Mouse (Mus musculus) kidney, adult 2 months (tissue): Measurements from ENCODE around the gene Ldlrad1. TPM values are rescaled to one million over a fixed set of nuclear protein-coding genes. Genes with fewer than 3 reads are reported as not detected.
A peak's percentile ranks its signal among the peaks of the same experiment; 100 is the strongest.

Experiments
- DNase-seq: peaks from one replicate; pipeline ENCODE4 v3.0.0; 2021
- H3K27ac ChIP-seq: fragments of 200-500 bp; 2 replicates; pipeline ENCODE4 v1.5.1; 2012; ENCODE audit warnings: low read depth, low read length, control low read depth, inconsistent platforms; ENCODE audit not compliant: insufficient read depth
- H3K27me3 ChIP-seq: fragments of 200-500 bp; replicated peaks from 2 replicates; pipeline ENCODE4 v1.6.1; 2012; ENCODE audit warnings: mild to moderate bottlenecking, moderate library complexity, low read length, inconsistent platforms; ENCODE audit not compliant: control insufficient read depth, insufficient read depth
- H3K36me3 ChIP-seq: fragments of 200-500 bp; 2 replicates; pipeline ENCODE4 v1.6.1; 2012; ENCODE audit warnings: mild to moderate bottlenecking, moderate library complexity, low read length, inconsistent platforms; ENCODE audit not compliant: control insufficient read depth, insufficient read depth
- H3K4me1 ChIP-seq: fragments of 200-500 bp; 2 replicates; pipeline ENCODE4 v1.6.1; 2011; ENCODE audit warnings: low read length; ENCODE audit not compliant: control insufficient read depth, insufficient read depth
- H3K4me3 ChIP-seq: fragments of 200-500 bp; 2 replicates; pipeline ENCODE4 v1.5.1; 2011; ENCODE audit warnings: mild to moderate bottlenecking, low read depth, low read length, control low read depth; ENCODE audit not compliant: insufficient read depth
- CTCF ChIP-seq: fragments of 200-500 bp; conservative IDR thresholded peaks from 2 replicates; pipeline ENCODE4 v1.5.1; 2011; ENCODE audit warnings: low read depth, mild to moderate bottlenecking, control low read depth, low read length, moderate library complexity, mixed read lengths; ENCODE audit not compliant: insufficient read depth, insufficient read length
- POLR2A ChIP-seq: fragments of 200-500 bp; IDR thresholded peaks from one replicate; pipeline ENCODE4 v1.6.1; 2011; ENCODE audit warnings: low read depth, low read length, control low read depth
- WGBS: fragments of 180-500 bp; shearing (Covaris S2); methylation state at CpG from one replicate; pipeline ENCODE4 v1.1.7; 2018; 5-methylcytosine and 5-hydroxymethylcytosine counted together
- polyA plus RNA-seq: library from polyadenylated mRNA; depleted of rRNA; stranded (reverse); fragments of >200 nt; gene quantifications from 2 replicates; pipeline ENCODE4 v1.2.3, GENCODE M21; 2012

The Ldlrad1 gene
- polyA plus RNA-seq, 1 experiment: not detected

DNA sequence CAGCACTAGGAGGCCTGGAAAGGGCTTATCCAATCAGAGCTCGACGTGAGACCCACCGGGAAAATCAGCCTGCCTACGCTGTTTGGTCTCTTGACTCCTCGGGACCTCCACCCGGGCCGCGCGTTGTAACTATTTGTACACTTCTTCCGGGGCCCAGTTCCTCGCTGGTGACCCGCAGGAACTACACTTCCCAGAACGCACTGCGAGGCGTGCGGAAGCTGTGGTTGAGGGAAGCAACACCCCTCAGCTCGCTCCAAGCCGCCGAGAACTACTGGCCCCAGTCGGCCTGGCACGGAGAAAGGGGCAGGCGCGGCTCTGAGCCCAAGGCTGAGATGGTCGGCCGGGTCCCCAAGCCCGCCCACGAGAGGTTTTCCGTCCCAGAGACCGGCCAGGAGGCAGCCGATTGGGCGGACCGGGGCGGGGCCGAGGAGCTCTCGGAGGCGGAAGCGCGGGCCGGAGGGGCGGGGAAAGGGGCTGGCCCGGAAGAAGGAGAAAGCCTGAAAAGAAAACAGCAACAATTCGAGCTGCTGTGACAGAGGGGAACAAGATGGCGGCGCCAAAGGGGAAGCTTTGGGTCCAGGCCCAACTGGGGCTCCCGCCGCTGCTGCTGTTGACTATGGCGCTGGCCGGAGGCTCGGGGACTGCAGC lies 30.7 kb upstream of the Ldlrad1 start, which contains the start of gene Tmem59:
Gene Tmem59, plus strand, starts transcription at position 218 of the 648 bp plus-strand sequence.
- no peaks in the 10 kb centered on the region for H3K36me3 ChIP-seq
- H3K4me1 ChIP-seq: peaks cover 17% of the 10 kb centered on the region
- DNase-seq: peak; percentile 99
- TF ChIP-seq CTCF: no peak
- peak; percentile 29 for TF ChIP-seq POLR2A
- H3K27me3 ChIP-seq: no peaks in the 10 kb centered on the region
- H3K4me3 ChIP-seq: peak within 1 kb of the TSS; percentile 87
- peak within 1 kb of the TSS; percentile 94 for H3K27ac ChIP-seq
- WGBS: under 1% methylated on average over 49 of the region's 49 CpGs

DNA sequence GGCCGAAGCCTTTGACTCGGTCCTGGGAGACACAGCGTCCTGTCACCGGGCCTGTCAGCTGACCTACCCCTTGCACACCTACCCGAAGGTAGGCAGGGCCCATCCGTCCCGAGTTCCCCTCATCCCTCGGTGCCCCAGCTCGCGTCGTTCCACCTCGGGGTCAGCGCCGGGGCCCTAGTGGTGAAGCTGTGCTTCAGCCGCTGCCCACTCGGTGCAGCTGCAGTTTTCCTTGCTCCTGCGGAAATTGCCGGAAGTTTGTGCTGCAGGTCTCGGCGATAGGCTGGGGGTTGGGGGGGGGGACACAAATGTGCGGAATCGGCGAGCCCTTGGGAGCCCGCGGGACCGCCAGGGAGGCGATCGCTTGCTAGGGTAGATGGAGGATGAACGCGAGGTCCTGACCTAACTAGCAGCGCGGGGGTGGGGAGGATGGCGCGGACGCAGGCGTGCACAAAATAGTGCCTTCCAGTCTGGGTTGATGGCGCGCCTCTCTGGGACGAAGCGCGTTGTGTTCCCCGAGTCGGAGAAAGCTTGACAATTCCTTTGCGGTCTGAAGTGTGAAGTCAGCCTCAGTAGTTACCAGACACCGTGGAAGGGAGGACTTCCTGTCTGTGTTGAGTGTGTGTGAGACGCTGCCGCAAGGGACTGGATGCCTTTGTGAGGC lies 30.0 kb upstream of the Ldlrad1 start, which contains the start of gene Tceanc2:
Gene Tceanc2, minus strand, starts transcription at position 287 of the 661 bp plus-strand sequence.
- WGBS: under 1% methylated on average over 47 of the region's 47 CpGs
- Histone ChIP-seq H3K27me3 (no peaks in the 10 kb centered on the region), H3K36me3 (no peaks in the 10 kb centered on the region), H3K4me1 (peaks cover 17% of the 10 kb centered on the region), H3K27ac (peak within 1 kb of the TSS; percentile 94), H3K4me3 (peak within 1 kb of the TSS; percentile 87)
- no peak for TF ChIP-seq CTCF
- TF ChIP-seq POLR2A: no peak
- peak; percentile 55 for DNase-seq

DNA sequence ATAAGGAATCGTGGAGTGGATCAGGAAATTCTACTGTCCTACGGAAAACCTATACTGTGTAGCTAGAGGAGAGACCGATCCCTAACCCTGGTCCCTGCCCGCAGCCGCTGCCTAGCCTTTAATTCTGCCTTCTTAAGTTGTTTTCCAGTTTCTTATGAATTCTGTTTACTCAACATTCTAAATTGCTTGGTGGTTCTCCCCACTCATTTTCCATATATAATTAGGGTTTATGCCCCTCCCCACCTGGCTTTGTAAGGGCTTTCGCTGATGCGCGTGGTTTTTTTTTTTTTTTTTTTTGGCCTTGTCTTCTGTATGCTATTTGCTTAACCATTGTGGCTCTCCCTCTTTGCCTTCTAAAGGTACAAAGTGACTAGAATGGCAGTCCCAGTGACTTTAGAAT lies 29.4 kb upstream of the Ldlrad1 start:
- Histone ChIP-seq H3K4me1 (peaks cover 17% of the 10 kb centered on the region), H3K27ac (no peak overlapping the region; the same call in 1 of the 2 replicates), H3K27me3 (no peaks in the 10 kb centered on the region), H3K4me3 (peak overlapping the region; percentile 87), H3K36me3 (no peaks in the 10 kb centered on the region)
- DNase-seq: no peak
- under 1% methylated on average over 8 of the region's 8 CpGs for WGBS
- no peak for TF ChIP-seq CTCF
- TF ChIP-seq POLR2A: no peak

DNA sequence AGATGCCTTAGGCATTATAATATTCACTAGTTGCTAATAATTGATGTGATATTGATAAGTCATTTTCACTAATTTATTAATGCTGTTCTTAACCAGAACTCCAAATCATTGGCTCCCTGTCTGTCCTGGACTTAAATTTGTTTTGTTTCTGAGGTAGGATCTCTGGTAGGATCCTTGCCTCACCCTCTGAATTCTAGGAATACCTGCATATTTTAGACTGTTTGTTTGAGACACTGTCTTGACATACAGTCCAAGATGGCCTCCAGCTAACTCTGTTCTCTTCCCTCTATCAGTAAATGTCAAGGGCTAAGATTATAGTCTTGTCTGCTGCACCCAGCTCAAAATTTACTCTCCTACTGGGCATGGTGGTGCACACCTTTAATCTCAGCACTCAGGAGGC lies 28.2 kb upstream of the Ldlrad1 start:
- Histone ChIP-seq H3K4me3 (no peak overlapping the region), H3K27me3 (no peaks in the 10 kb centered on the region), H3K36me3 (no peaks in the 10 kb centered on the region), H3K4me1 (peaks cover 17% of the 10 kb centered on the region), H3K27ac (no peak overlapping the region)
- no peak for TF ChIP-seq POLR2A
- TF ChIP-seq CTCF: no peak
- no peak for DNase-seq

DNA sequence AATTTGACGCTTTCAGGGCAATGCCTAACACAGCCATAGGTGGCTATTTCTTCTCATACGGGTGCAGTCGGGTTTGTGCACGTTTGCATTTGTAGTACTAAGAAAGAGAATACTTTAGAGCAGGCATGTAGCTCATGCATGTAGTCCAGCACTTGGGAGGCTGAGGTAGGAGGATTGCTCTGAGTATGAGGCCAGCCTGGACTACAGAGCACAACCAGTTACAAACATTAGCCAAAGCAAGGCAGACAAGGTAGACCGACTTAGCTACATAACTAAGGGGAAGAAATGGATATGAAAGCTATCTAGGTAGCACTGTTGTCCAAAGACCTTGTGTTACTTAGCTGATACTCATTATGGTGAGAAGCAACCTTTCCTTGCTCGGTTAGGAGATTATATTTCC lies 27.1 kb upstream of the Ldlrad1 start:
- no peak for TF ChIP-seq CTCF
- TF ChIP-seq POLR2A: no peak
- DNase-seq: no peak
- no peaks in the 10 kb centered on the region for H3K27me3 ChIP-seq
- H3K27ac ChIP-seq: no peak overlapping the region
- peaks cover 17% of the 10 kb centered on the region for H3K4me1 ChIP-seq
- no peaks in the 10 kb centered on the region for H3K36me3 ChIP-seq
- no peak overlapping the region for H3K4me3 ChIP-seq
- WGBS: 68% methylated on average over 6 of the region's 6 CpGs

DNA sequence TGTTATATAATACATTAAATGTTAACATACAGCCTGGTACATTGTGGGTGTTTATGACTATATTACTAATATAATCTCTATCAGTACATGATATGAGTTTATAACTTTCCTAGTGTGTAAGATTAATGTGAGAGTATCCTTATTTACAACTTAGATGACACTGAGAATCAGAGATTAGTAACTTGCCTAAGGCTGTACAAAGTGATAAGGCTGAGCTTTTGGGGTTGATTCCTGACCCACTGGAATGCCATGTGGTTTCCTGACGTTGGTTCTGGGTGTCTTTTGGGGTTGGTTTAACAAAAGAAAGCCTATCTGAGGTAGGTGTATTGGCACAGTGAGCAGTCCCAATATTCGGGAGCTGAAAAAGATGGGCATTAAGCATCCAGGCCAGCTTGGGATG lies 26.2 kb upstream of the Ldlrad1 start:
- Histone ChIP-seq H3K4me1 (peaks cover 11% of the 10 kb centered on the region), H3K27me3 (no peaks in the 10 kb centered on the region), H3K4me3 (no peak overlapping the region), H3K27ac (no peak overlapping the region), H3K36me3 (no peaks in the 10 kb centered on the region; the same call in 1 of the 2 replicates)
- no peak for DNase-seq
- TF ChIP-seq POLR2A (no peak), CTCF (no peak)
- WGBS: 69% methylated on average over 2 of the region's 2 CpGs

DNA sequence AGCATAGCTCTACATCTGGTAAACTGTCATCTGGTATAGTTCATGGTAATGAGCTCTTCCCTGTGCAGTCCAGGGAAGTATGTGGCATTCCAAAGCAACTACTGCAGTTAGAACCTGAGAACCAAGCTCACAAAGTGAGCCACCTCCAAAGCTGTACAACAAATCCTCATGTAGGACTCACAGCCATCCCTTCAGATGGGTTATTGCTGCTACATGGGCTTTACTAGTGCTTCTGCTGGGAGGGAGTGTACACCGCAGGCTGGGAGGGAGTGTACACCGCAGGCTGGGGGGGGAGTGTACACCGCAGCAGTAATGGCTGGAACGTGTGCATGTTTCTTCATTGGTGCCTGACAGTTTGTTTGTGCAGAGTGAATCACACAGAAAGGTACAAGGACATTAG lies 25.8 kb upstream of the Ldlrad1 start:
- no peak for DNase-seq

More for the DNA sequence above, 25.8 kb upstream of the Ldlrad1 start:
- no peaks in the 10 kb centered on the region for H3K27me3 ChIP-seq
- H3K4me1 ChIP-seq: peaks cover 11% of the 10 kb centered on the region
- H3K27ac ChIP-seq: no peak overlapping the region
- TF ChIP-seq POLR2A (no peak), CTCF (no peak)
- no peak overlapping the region for H3K4me3 ChIP-seq
- H3K36me3 ChIP-seq: no peaks in the 10 kb centered on the region; the same call in 1 of the 2 replicates
- WGBS: 75% methylated on average over 4 of the region's 4 CpGs
